Mouse (Mus musculus) neural tube, embryonic 14.5 days (tissue): Measurements from ENCODE around the gene Slc39a2. TPM values are rescaled to one million over a fixed set of nuclear protein-coding genes. Genes with fewer than 3 reads are reported as not detected.
"Not testable (repeated sequence)": the region's sequence is repeated elsewhere in the genome, so short reads cannot be mapped to it uniquely, and the experiment has no call there.

Experiments used
- ATAC-seq: fragments of 200-750 bp; cut with Nextera tagmentation; 2 replicates; pipeline ENCODE4 v1.8.0; 2017; ENCODE audit warnings: low read depth, mild to moderate bottlenecking, moderate TSS enrichment, moderate library complexity
- H3K27ac ChIP-seq: fragments of 300-500 bp; sonication (generic); 2 replicates; pipeline ENCODE4 v1.5.1; 2014; ENCODE audit warnings: low read depth, mild to moderate bottlenecking, control low read depth, low read length, moderate library complexity, mixed read lengths
- H3K27me3 ChIP-seq: fragments of 300-500 bp; sonication (generic); 2 replicates; pipeline ENCODE4 v1.6.1; 2014; ENCODE audit warnings: low read length; ENCODE audit not compliant: control insufficient read depth, insufficient read depth
- H3K36me3 ChIP-seq: fragments of 300-500 bp; sonication (generic); 2 replicates; pipeline ENCODE4 v1.6.1; 2014; ENCODE audit warnings: low read length, mixed read lengths; ENCODE audit not compliant: control insufficient read depth, insufficient read depth
- H3K4me1 ChIP-seq: fragments of 300-500 bp; sonication (generic); 2 replicates; pipeline ENCODE4 v1.6.1; 2014; ENCODE audit warnings: low read length; ENCODE audit not compliant: control insufficient read depth, insufficient read depth
- H3K4me2 ChIP-seq: fragments of 300-500 bp; sonication (generic); 2 replicates; pipeline ENCODE4 v1.6.1; 2014; ENCODE audit warnings: mild to moderate bottlenecking, low read depth, low read length, control low read depth
- H3K4me3 ChIP-seq: fragments of 300-500 bp; sonication (generic); 2 replicates; pipeline ENCODE4 v1.5.1; 2014; ENCODE audit warnings: low read depth, low read length, control low read depth, mixed read lengths
- H3K9ac ChIP-seq: fragments of 300-500 bp; sonication (generic); replicated peaks from 2 replicates; pipeline ENCODE4 v1.6.1; 2014; ENCODE audit warnings: low read depth, mild to moderate bottlenecking, control low read depth, low read length, mixed read lengths
- H3K9me3 ChIP-seq: fragments of 300-500 bp; sonication (generic); 2 replicates; pipeline ENCODE4 v1.6.1; 2016; ENCODE audit warnings: low read length; ENCODE audit not compliant: control insufficient read depth
- whole genome bisulfite sequencing: fragments of 180-500 bp; shearing (Covaris S2); extraction: QIAGEN DNeasy Blood & Tissue Kit; methylation state at CpG from one replicate; pipeline ENCODE4 v1.1.7; 2014; 5-methylcytosine and 5-hydroxymethylcytosine counted together
- polyA plus RNA-seq: library from polyadenylated mRNA; unstranded; fragments of >200 nt; fragmentation: Nextera tagmentation; extraction: Ambion mirVana; gene quantifications from 2 replicates; pipeline ENCODE4 v1.2.1, GENCODE M21; 2014

The Slc39a2 gene
- 1.6 and 1.9 TPM in 2 replicates for polyA plus RNA-seq

GRCm38 (mm10) chr14:51892191-51892939 is at the start of gene Slc39a2:
Gene Slc39a2, plus strand, starts transcription at chr14:51892889.
- no peaks in the 10 kb centered on the region for H3K9me3 ChIP-seq
- peaks cover 50% of the 10 kb centered on the region for H3K36me3 ChIP-seq
- no peak within 1 kb of the TSS for H3K4me3 ChIP-seq
- no peaks in the 10 kb centered on the region for H3K4me1 ChIP-seq
- H3K9ac ChIP-seq, result no peak within 1 kb of the TSS
- no peak within 1 kb of the TSS for H3K4me2 ChIP-seq
- H3K27ac ChIP-seq, result no peak within 1 kb of the TSS
- WGBS, result 96% methylated on average over 9 of the region's 9 CpGs
- H3K27me3 ChIP-seq, result no peaks in the 10 kb centered on the region
- ATAC-seq, result no peak

- H3K27ac ChIP-seq, result no peak overlapping the region
- H3K9me3 ChIP-seq, result no peaks in the 10 kb centered on the region
- no peak overlapping the region for H3K4me2 ChIP-seq
- no peak for ATAC-seq
- no peak overlapping the region for H3K4me3 ChIP-seq
- no peaks in the 10 kb centered on the region for H3K4me1 ChIP-seq
- H3K9ac ChIP-seq, result no peak overlapping the region
- no peaks in the 10 kb centered on the region for H3K27me3 ChIP-seq
- H3K36me3 ChIP-seq, result no peaks in the 10 kb centered on the region
Observed at GRCm38 (mm10) chr14:51843882-51844281, 48.8 kb upstream of the Slc39a2 start.

GRCm38 (mm10) chr14:51846566-51846965 is 46.1 kb upstream of the Slc39a2 start:
- no peak for ATAC-seq
- WGBS, result 76% methylated on average over 3 of the region's 3 CpGs

GRCm38 (mm10) chr14:51851006-51851405 is 41.7 kb upstream of the Slc39a2 start:
- WGBS, result 49% methylated on average over 3 of the region's 3 CpGs
- not testable (repeated sequence) for H3K9ac ChIP-seq, H3K9me3 ChIP-seq, ATAC-seq, H3K4me3 ChIP-seq, H3K27ac ChIP-seq, H3K36me3 ChIP-seq, H3K4me1 ChIP-seq, H3K27me3 ChIP-seq, H3K4me2 ChIP-seq

More at GRCm38 (mm10) chr14:51846566-51846965, 46.1 kb upstream of the Slc39a2 start:
- Histone ChIP-seq H3K27ac (no peak overlapping the region), H3K4me3 (no peak overlapping the region), H3K9me3 (no peaks in the 10 kb centered on the region), H3K36me3 (no peaks in the 10 kb centered on the region), H3K4me1 (no peaks in the 10 kb centered on the region), H3K4me2 (no peak overlapping the region), H3K9ac (no peak overlapping the region), H3K27me3 (no peaks in the 10 kb centered on the region)

- Histone ChIP-seq H3K9ac (no peak within 1 kb of the TSS), H3K4me1 (no peaks in the 10 kb centered on the region), H3K27ac (no peak within 1 kb of the TSS), H3K27me3 (no peaks in the 10 kb centered on the region), H3K9me3 (no peaks in the 10 kb centered on the region), H3K36me3 (no peaks in the 10 kb centered on the region), H3K4me2 (no peak within 1 kb of the TSS), H3K4me3 (no peak within 1 kb of the TSS)
- no peak for ATAC-seq
Observed at GRCm38 (mm10) chr14:51853399-51853798, 39.3 kb upstream of the Slc39a2 start, which contains the start of gene Ear6. Gene Ear6, plus strand, starts transcription at chr14:51853699.

GRCm38 (mm10) chr14:51855280-51855679 is 37.4 kb upstream of the Slc39a2 start:
- not testable (repeated sequence) for H3K9me3 ChIP-seq, H3K36me3 ChIP-seq, H3K27ac ChIP-seq, H3K27me3 ChIP-seq, H3K4me1 ChIP-seq, H3K4me2 ChIP-seq, H3K4me3 ChIP-seq, ATAC-seq, H3K9ac ChIP-seq
- 90% methylated on average over 7 of the region's 7 CpGs for WGBS

- H3K27me3 ChIP-seq, ATAC-seq, H3K27ac ChIP-seq, H3K9ac ChIP-seq, H3K4me1 ChIP-seq, H3K9me3 ChIP-seq, H3K4me3 ChIP-seq, H3K4me2 ChIP-seq, H3K36me3 ChIP-seq: not testable (repeated sequence)
- WGBS, result 5% methylated on average over 1 of the region's 1 CpGs
Observed at GRCm38 (mm10) chr14:51863603-51864002, 29.1 kb upstream of the Slc39a2 start.

GRCm38 (mm10) chr14:51870756-51871155 is 21.9 kb upstream of the Slc39a2 start:
- H3K27ac ChIP-seq, result no peak overlapping the region
- no peaks in the 10 kb centered on the region for H3K9me3 ChIP-seq
- H3K4me2 ChIP-seq, result no peak overlapping the region
- no peak for ATAC-seq
- H3K36me3 ChIP-seq, result no peaks in the 10 kb centered on the region
- H3K9ac ChIP-seq, result no peak overlapping the region
- WGBS, result 81% methylated on average over 2 of the region's 2 CpGs
- no peak overlapping the region for H3K4me3 ChIP-seq
- no peaks in the 10 kb centered on the region for H3K27me3 ChIP-seq
- H3K4me1 ChIP-seq, result no peaks in the 10 kb centered on the region

DNA sequence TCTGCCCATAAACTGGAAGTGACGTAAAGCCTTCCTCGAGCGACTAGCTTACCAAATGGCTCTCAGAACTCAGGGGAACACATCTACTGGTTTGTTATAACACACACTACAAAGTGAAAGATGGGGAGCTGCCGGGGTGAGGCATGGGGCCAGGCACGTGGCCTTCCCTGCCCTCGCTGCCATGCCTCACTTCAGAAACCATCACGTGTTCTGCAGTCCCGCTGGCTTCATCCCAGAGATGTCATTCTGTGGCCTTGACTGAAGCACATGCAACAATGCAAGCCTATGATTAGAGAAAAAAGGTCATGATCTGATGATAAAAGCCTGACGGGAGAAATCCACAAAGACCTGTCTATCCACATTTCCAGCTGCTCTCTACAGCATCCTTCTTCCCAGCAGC is 20.9 kb upstream of the Slc39a2 start:
- 80% methylated on average over 9 of the region's 9 CpGs for WGBS
- Histone ChIP-seq H3K9me3 (no peaks in the 10 kb centered on the region), H3K27me3 (no peaks in the 10 kb centered on the region), H3K4me3 (no peak overlapping the region), H3K4me2 (no peak overlapping the region), H3K9ac (no peak overlapping the region), H3K36me3 (no peaks in the 10 kb centered on the region), H3K27ac (no peak overlapping the region), H3K4me1 (no peaks in the 10 kb centered on the region)
- ATAC-seq, result no peak
